Mouse (Mus musculus) C2C12 (cell line): ENCODE data around the gene Wdr77.

Experiments used
- CTCF ChIP-seq: IDR thresholded peaks from one replicate; pipeline ENCODE4 v1.5.1; 2011; ENCODE audit not compliant: control insufficient read depth, insufficient read depth, insufficient read length
- MAX ChIP-seq: IDR thresholded peaks from one replicate; pipeline ENCODE4 v1.6.1; 2011; ENCODE audit warnings: mild to moderate bottlenecking, control low read depth
- MYOG ChIP-seq: IDR thresholded peaks from one replicate; pipeline ENCODE4 v1.6.1; 2011; ENCODE audit not compliant: control insufficient read depth, insufficient read length; ENCODE audit errors: extremely low read depth
- USF1 ChIP-seq: IDR thresholded peaks from one replicate; pipeline ENCODE4 v1.6.1; 2011; ENCODE audit warnings: low read depth, mild to moderate bottlenecking, control low read depth, moderate library complexity

DNA sequence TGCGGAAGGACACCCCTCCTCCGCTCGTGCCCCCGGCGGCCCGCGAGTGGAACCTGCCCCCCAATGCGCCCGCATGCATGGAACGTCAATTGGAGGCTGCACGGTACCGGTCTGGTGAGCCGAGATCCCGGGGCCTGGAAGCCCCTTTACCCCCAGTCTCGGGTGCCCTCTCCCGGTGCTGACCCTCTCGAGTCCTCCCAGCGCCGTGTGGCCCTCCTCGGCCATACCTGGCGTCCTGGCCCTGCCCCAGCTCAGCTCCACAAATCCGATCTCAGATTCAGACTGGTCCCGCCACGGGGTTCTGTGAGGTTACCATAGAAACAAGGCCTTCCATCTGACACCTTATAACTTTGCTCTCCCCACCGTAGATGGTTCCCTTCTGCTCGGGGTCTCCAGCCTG, 416 bp downstream of the Wdr77 start:
- TF ChIP-seq CTCF, result no peak
- TF ChIP-seq MAX, result no peak
- TF ChIP-seq MYOG, result no peak
- TF ChIP-seq USF1, result no peak
